In the genomic region with DNA sequence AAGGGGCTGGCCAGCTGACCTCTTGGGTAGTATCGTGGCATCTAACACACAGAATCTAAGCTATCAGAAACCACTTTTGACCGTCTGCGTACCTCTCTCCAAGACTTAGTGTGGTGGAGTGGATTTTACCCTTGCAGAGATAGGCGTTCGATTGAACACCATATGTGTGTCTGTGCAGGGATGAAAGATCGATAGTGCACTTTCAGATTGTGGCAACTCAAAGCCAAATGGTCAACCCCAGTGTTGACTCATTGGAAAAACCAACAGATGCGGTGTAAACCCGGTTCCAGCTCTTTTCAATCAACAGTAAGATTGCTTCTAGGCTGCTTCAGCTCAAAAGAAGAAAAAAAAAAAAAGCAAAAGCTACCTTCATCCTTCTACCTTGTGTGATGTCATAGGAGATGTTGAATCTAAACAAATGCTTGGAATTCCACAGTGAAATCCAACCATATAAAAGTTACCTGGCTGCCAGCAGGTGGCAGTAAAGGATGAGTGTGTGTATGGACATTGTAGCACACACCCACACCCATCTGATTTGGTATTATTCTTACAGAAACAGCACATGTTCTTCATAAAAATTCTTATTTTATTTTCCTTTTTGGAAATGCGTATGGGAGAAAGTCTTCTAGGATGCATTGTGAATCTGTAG, we compare ENCODE assay signal across 10 mouse cellular contexts. TPM values are rescaled to one million over a fixed set of nuclear protein-coding genes. Genes with fewer than 3 reads are reported as not detected.
DNase-seq lines count a peak whose midpoint lies in the region; ATAC-seq and TF ChIP-seq lines count a peak whose summit lies in the region.
"Had no signal": no experiment of that assay in that cellular context is flagged by ENCODE, and none has a peak within 500 bp of the region (broad histone marks: within the 10 kb centered on the region; RNA-seq: fewer than 3 reads in every experiment).

No protein-coding gene starts in this region.

- H3K4me3 ChIP-seq in midbrain, postnatal 0 days (ENCODE audit: low read depth, low read length): no peak overlapping the region
- no peak overlapping the region for H3K4me3 ChIP-seq in midbrain, embryonic 13.5 days (replicated peaks)
- H3K4me3 ChIP-seq in neural tube, embryonic 11.5 days (ENCODE audit: low read depth, low read length): no peak overlapping the region
- H3K4me3 ChIP-seq: heart, embryonic 13.5 days; neural tube, embryonic 13.5 days had no signal

- H3K9me3 ChIP-seq in midbrain, postnatal 0 days (ENCODE audit: low read length): no peaks in the 10 kb centered on the region
- no peaks in the 10 kb centered on the region for H3K9me3 ChIP-seq in midbrain, embryonic 13.5 days
- no peaks in the 10 kb centered on the region for H3K9me3 ChIP-seq in neural tube, embryonic 11.5 days (ENCODE audit: control insufficient read depth, low read length)
- H3K9me3 ChIP-seq: heart, embryonic 13.5 days; neural tube, embryonic 13.5 days had no signal

- peak; percentile 84 for TF ChIP-seq CTCF in midbrain, postnatal 0 days (IDR thresholded peaks at IDR 0.05)

- 0 out of 2 replicates have a peak, but pooled peaks cover 4% of the 10 kb centered on the region for H3K36me3 ChIP-seq in midbrain, postnatal 0 days (ENCODE audit: insufficient read depth, low read length)
- H3K36me3 ChIP-seq in midbrain, embryonic 13.5 days: peaks cover 3% of the 10 kb centered on the region; the same call in 1 of the 2 replicates
- H3K36me3 ChIP-seq in neural tube, embryonic 11.5 days (ENCODE audit: control insufficient read depth, insufficient read depth, low read length): no peaks in the 10 kb centered on the region

- H3K4me1 ChIP-seq in midbrain, postnatal 0 days (ENCODE audit: insufficient read depth, low read length): no peaks in the 10 kb centered on the region
- no peaks in the 10 kb centered on the region; the same call in 1 of the 2 replicates for H3K4me1 ChIP-seq in midbrain, embryonic 13.5 days (replicated peaks)
- no peaks in the 10 kb centered on the region for H3K4me1 ChIP-seq in neural tube, embryonic 11.5 days (ENCODE audit: control insufficient read depth, insufficient read depth, low read length)

- no peak overlapping the region for H3K27ac ChIP-seq in midbrain, postnatal 0 days (ENCODE audit: low read depth, low read length)
- H3K27ac ChIP-seq in midbrain, embryonic 13.5 days: no peak overlapping the region
- H3K27ac ChIP-seq in neural tube, embryonic 11.5 days (ENCODE audit: low read depth, low read length): no peak overlapping the region
- H3K27ac ChIP-seq: heart, embryonic 13.5 days; neural tube, embryonic 13.5 days had no signal

- peak; percentile 48 to 66 for DNase-seq in cerebellum, adult 18-20 months
- DNase-seq in cerebellum, adult 11 months: no peak
- DNase-seq in midbrain, postnatal 0 days (ENCODE audit: low spot score): peak; percentile 75
- peak; percentile 66 for DNase-seq in embryo, embryonic 11 days
- peak; percentile 45 for DNase-seq in layer of hippocampus, adult 9-10 months (ENCODE audit: low spot score)
- DNase-seq in neural tube, embryonic 11.5 days (ENCODE audit: low spot score): peak; percentile 38
- DNase-seq in spleen, postnatal 36 days (ENCODE audit: low spot score in 2 of 2): no peak

- 92% methylated on average over 9 of the region's 9 CpGs for WGBS in midbrain, postnatal 0 days
- 92% methylated on average over 9 of the region's 9 CpGs for WGBS in midbrain, embryonic 13.5 days
- 86% methylated on average over 9 of the region's 9 CpGs for WGBS in neural tube, embryonic 11.5 days

- H3K4me2 ChIP-seq in midbrain, postnatal 0 days (ENCODE audit: low read depth, low read length, poor library complexity, severe bottlenecking): no peak overlapping the region
- no peak overlapping the region for H3K4me2 ChIP-seq in midbrain, embryonic 13.5 days (replicated peaks)
- no peak overlapping the region for H3K4me2 ChIP-seq in neural tube, embryonic 11.5 days (ENCODE audit: low read depth)
- H3K4me2 ChIP-seq: heart, embryonic 13.5 days; neural tube, embryonic 13.5 days had no signal

- no peak overlapping the region for H3K9ac ChIP-seq in midbrain, postnatal 0 days (replicated peaks; ENCODE audit: low read length, poor library complexity, severe bottlenecking)
- no peak overlapping the region for H3K9ac ChIP-seq in midbrain, embryonic 13.5 days (replicated peaks)
- no peak overlapping the region for H3K9ac ChIP-seq in neural tube, embryonic 11.5 days (ENCODE audit: low read length)
- H3K9ac ChIP-seq: heart, embryonic 13.5 days; neural tube, embryonic 13.5 days had no signal

- no peaks in the 10 kb centered on the region for H3K27me3 ChIP-seq in midbrain, postnatal 0 days (ENCODE audit: insufficient read depth, low read length)
- no peaks in the 10 kb centered on the region for H3K27me3 ChIP-seq in midbrain, embryonic 13.5 days
- H3K27me3 ChIP-seq in neural tube, embryonic 11.5 days (ENCODE audit: control insufficient read depth, insufficient read depth, low read length): no peaks in the 10 kb centered on the region
- H3K27me3 ChIP-seq: heart, embryonic 13.5 days; neural tube, embryonic 13.5 days had no signal

- ATAC-seq in midbrain, postnatal 0 days (ENCODE audit: low FRiP score): 0 out of 2 replicates have a peak, but pooled peaks have one; percentile 31
- no peak for ATAC-seq in midbrain, embryonic 13.5 days
- ATAC-seq in neural tube, embryonic 11.5 days (ENCODE audit: insufficient read depth, low FRiP score, low TSS enrichment): no peak

RNA-seq across cellular contexts. Expression of gene Gm10309, which starts 8.8 kb away (rescaled TPM):
- not detected in 2 replicates for total RNA-seq in midbrain, postnatal 0 days (2014; rRNA removed)
- polyA plus RNA-seq in midbrain, postnatal 0 days (2015; fragmentation: Nextera tagmentation; extraction: Ambion mirVana): 0.11 and 0.32 TPM in 2 replicates
- polyA plus RNA-seq in midbrain, embryonic 13.5 days (2015; fragmentation: Nextera tagmentation; extraction: Ambion mirVana): 0.19 and 0.38 TPM in 2 replicates
- 0.23 TPM in 1 of 2 replicates, not detected in the other for polyA plus RNA-seq in neural tube, embryonic 11.5 days (2014; fragmentation: Nextera tagmentation; extraction: Ambion mirVana)

Comparison
In these comparisons a context has a peak if more than half of its experiments do, and no peak if none do; other contexts are left out.
1. DNase-seq: peak in cerebellum, adult 18-20 months (2 of 2), midbrain, postnatal 0 days (single experiment), embryo, embryonic 11 days (single experiment), layer of hippocampus, adult 9-10 months (single experiment) and neural tube, embryonic 11.5 days (single experiment); none in cerebellum, adult 11 months (single experiment) and spleen, postnatal 36 days (0 of 2).